Mouse (Mus musculus) gastrocnemius, adult 8-10 months (tissue): ENCODE data around the gene C3. TPM values are rescaled to one million over a fixed set of nuclear protein-coding genes. Genes with fewer than 3 reads are reported as not detected.

Experiments
- DNase-seq, 2 experiments: peaks; one replicate each; pipeline ENCODE4 v3.0.0; 2022; ENCODE audit warnings: low spot score in 2 of 2
- total RNA-seq, 4 experiments: library from RNA; stranded (reverse); gene quantifications; 2 replicates each; pipeline ENCODE4 v1.2.4; 2022

The C3 gene
- total RNA-seq, 4 experiments from 2014 or later: 8.4 to 33.5 (median 14.9) TPM

- no peak for DNase-seq
Observed at GRCm38 (mm10) chr17:57223313-57223712, 4.6 kb downstream of the C3 start.

GRCm38 (mm10) chr17:57221911-57222310, 6.0 kb downstream of the C3 start:
- DNase-seq: no peak

- no peak for DNase-seq
Observed at GRCm38 (mm10) chr17:57219884-57220207, 8.1 kb downstream of the C3 start.

GRCm38 (mm10) chr17:57219167-57219883, 8.6 kb downstream of the C3 start:
- peak; percentile 59 to 63 for DNase-seq

- no peak for DNase-seq
Observed at GRCm38 (mm10) chr17:57218335-57218900, 9.5 kb downstream of the C3 start.

- no peak for DNase-seq
Observed at GRCm38 (mm10) chr17:57214676-57215387, 13.1 kb downstream of the C3 start.

GRCm38 (mm10) chr17:57211501-57211900, 16.4 kb downstream of the C3 start:
- no peak for DNase-seq

GRCm38 (mm10) chr17:57209330-57209729, 18.6 kb downstream of the C3 start:
- DNase-seq: no peak

- DNase-seq: no peak
Observed at GRCm38 (mm10) chr17:57207938-57208337, 20.0 kb downstream of the C3 start.

- DNase-seq: no peak
Observed at GRCm38 (mm10) chr17:57201841-57202724, 25.9 kb downstream of the C3 start.

- no peak for DNase-seq
Observed at GRCm38 (mm10) chr17:57198252-57198651, 29.7 kb downstream of the C3 start.

GRCm38 (mm10) chr17:57195326-57196010, 32.5 kb downstream of the C3 start:
- DNase-seq: no peak

GRCm38 (mm10) chr17:57194771-57195170, 33.2 kb downstream of the C3 start:
- no peak for DNase-seq

- DNase-seq: no peak
Observed at GRCm38 (mm10) chr17:57194041-57194507, 33.9 kb downstream of the C3 start, which contains the start of gene Tnfsf14. Gene Tnfsf14 (minus strand): TSS chr17:57194177.

GRCm38 (mm10) chr17:57188510-57189192, 39.3 kb downstream of the C3 start:
- DNase-seq: no peak

- DNase-seq: no peak
Observed at GRCm38 (mm10) chr17:57185641-57186040, 42.3 kb downstream of the C3 start.

- no peak for DNase-seq
Observed at GRCm38 (mm10) chr17:57182871-57183270, 45.1 kb downstream of the C3 start.

- no peak for DNase-seq
Observed at GRCm38 (mm10) chr17:57180363-57180762, 47.6 kb downstream of the C3 start.

- DNase-seq: no peak
Observed at GRCm38 (mm10) chr17:57173351-57173750, 54.6 kb downstream of the C3 start.

GRCm38 (mm10) chr17:57172378-57172777, 55.6 kb downstream of the C3 start:
- no peak for DNase-seq
